Comparison of ENCODE assay signal across 8 mouse cellular contexts in genomic region chr15:25642214-25643058, GRCm38 (mm10). TPM values are rescaled to one million over a fixed set of nuclear protein-coding genes. Genes with fewer than 3 reads are reported as not detected.
DNase-seq lines count a peak whose midpoint lies in the region; ATAC-seq and TF ChIP-seq lines count a peak whose summit lies in the region.

No protein-coding gene starts in this region.

- H3K27ac ChIP-seq in lung, embryonic 15.5 days = peak overlapping the region; percentile 69
- peak overlapping the region; percentile 79 for H3K27ac ChIP-seq in embryonic fibroblast, embryonic 13.5 days (ENCODE audit: insufficient read depth, low read length)

- TF ChIP-seq POLR2A in embryonic fibroblast, embryonic 13.5 days (IDR thresholded peaks at IDR 0.05; ENCODE audit: low read depth, low read length) = no peak

- H3K4me1 ChIP-seq in lung, embryonic 15.5 days = peaks cover 89% of the 10 kb centered on the region
- peaks cover 34% of the 10 kb centered on the region for H3K4me1 ChIP-seq in embryonic fibroblast, embryonic 13.5 days (ENCODE audit: control insufficient read depth, insufficient read depth, low read length)

- H3K4me3 ChIP-seq in lung, embryonic 15.5 days = no peak overlapping the region
- H3K4me3 ChIP-seq in embryonic fibroblast, embryonic 13.5 days (ENCODE audit: insufficient read depth, low read length) = no peak overlapping the region

- no peaks in the 10 kb centered on the region for H3K36me3 ChIP-seq in lung, embryonic 15.5 days

- no peaks in the 10 kb centered on the region for H3K27me3 ChIP-seq in lung, embryonic 15.5 days

- no peak for TF ChIP-seq CTCF in embryonic fibroblast, embryonic 13.5 days (IDR thresholded peaks at IDR 0.05; ENCODE audit: borderline replicate concordance, insufficient read depth, low read length)

- no peaks in the 10 kb centered on the region for H3K9me3 ChIP-seq in lung, embryonic 15.5 days

- peak overlapping the region; percentile 12 for H3K4me2 ChIP-seq in lung, embryonic 15.5 days

- WGBS in lung, embryonic 15.5 days = 16% methylated on average over 9 of the region's 9 CpGs

- ATAC-seq in lung, embryonic 15.5 days (ENCODE audit: borderline replicate concordance, extremely low read depth, low FRiP score, low TSS enrichment) = peak; percentile 40; the same call in 1 of the 2 replicates

- H3K9ac ChIP-seq in lung, embryonic 15.5 days = no peak overlapping the region

- DNase-seq in lung, adult 18-20 months = no peak
- DNase-seq in kidney, adult 9 months = peak; percentile 56
- DNase-seq in right cerebral cortex, postnatal 4 days = peak; percentile 32
- DNase-seq in urinary bladder, adult 2 months (ENCODE audit: low spot score) = no peak
- DNase-seq in ovary, postnatal 36 days (ENCODE audit: low spot score) = no peak
- DNase-seq in urinary bladder, postnatal 14 days (ENCODE audit: low spot score) = no peak

RNA-seq across cellular contexts. Expression of gene Myo10, which starts 20.1 kb away (rescaled TPM):
- polyA plus RNA-seq in lung, embryonic 15.5 days (2015; fragmentation: Nextera tagmentation; extraction: Ambion mirVana) = 37.1 and 38.0 TPM in 2 replicates
- 47.8 and 49.9 TPM in 2 replicates for polyA plus RNA-seq in embryonic fibroblast, embryonic 13.5 days (2011; ENCODE audit: insufficient read length, low read depth, missing spikeins)
- 24.8 and 26.0 TPM in 2 replicates for polyA plus RNA-seq in urinary bladder, adult 2 months (2012; rRNA removed)

Comparison
In these comparisons a context has a peak if more than half of its experiments do, and no peak if none do; other contexts are left out.
1. DNase-seq: peak in kidney, adult 9 months (single experiment) and right cerebral cortex, postnatal 4 days (single experiment); none in lung, adult 18-20 months (0 of 2), urinary bladder, adult 2 months (single experiment), ovary, postnatal 36 days (single experiment) and urinary bladder, postnatal 14 days (single experiment).